Mouse (Mus musculus) CH12.LX (cell line): ENCODE results near the gene 4932415D10Rik. TPM values are rescaled to one million over a fixed set of nuclear protein-coding genes. Genes with fewer than 3 reads are reported as not detected.

Source experiments
- DNase-seq: peaks from one replicate; pipeline ENCODE4 v3.0.0-alpha.2; 2013; ENCODE audit errors: extremely low read depth
- H3K27ac ChIP-seq: 2 replicates; pipeline ENCODE4 v1.5.1; 2012; ENCODE audit warnings: low read depth, mild to moderate bottlenecking, control low read depth, moderate library complexity; ENCODE audit not compliant: insufficient read depth
- H3K27me3 ChIP-seq: replicated peaks from 2 replicates; pipeline ENCODE3; 2012; ENCODE audit warnings: inconsistent platforms
- H3K36me3 ChIP-seq, 2 experiments: replicated peaks in 1 of 2; 2 replicates each; pipeline versions ENCODE3 to v1.6.1; 2012; ENCODE audit warnings: inconsistent platforms in 1 of 2, low read length in 1 of 2, mild to moderate bottlenecking in 1 of 2, mixed read lengths in 1 of 2, moderate library complexity in 1 of 2; ENCODE audit not compliant: control insufficient read depth in 1 of 2, insufficient read depth in 1 of 2
- H3K4me1 ChIP-seq, 2 experiments: 2 replicates each; pipeline ENCODE4 v1.6.1; 2012; ENCODE audit warnings: inconsistent platforms in 1 of 2, moderate library complexity in 1 of 2; ENCODE audit not compliant: insufficient read depth in 2 of 2, control insufficient read depth in 1 of 2
- H3K4me2 ChIP-seq: 2 replicates; pipeline ENCODE4 v1.6.1; 2012; ENCODE audit warnings: low read depth, mild to moderate bottlenecking, control low read depth; ENCODE audit not compliant: poor library complexity, insufficient read depth, severe bottlenecking
- H3K4me3 ChIP-seq, 3 experiments: fragments of 150-350 bp in 1 of 3; sonication (generic) in 1 of 3; replicated peaks in 1 of 3; 2 replicates each; pipeline versions ENCODE3 to v1.5.1; 2011 to 2012; ENCODE audit warnings: low read depth in 2 of 3, low read length in 2 of 3, mild to moderate bottlenecking in 2 of 3, moderate library complexity in 2 of 3, control low read depth in 1 of 3, improper control_type of control experiment in 1 of 3, inconsistent platforms in 1 of 3, mixed read lengths in 1 of 3; ENCODE audit not compliant: poor library complexity in 1 of 3
- H3K79me2 ChIP-seq: replicated peaks from 2 replicates; pipeline ENCODE4 v1.6.1; 2012; ENCODE audit warnings: mild to moderate bottlenecking, moderate library complexity; ENCODE audit not compliant: control insufficient read depth, poor library complexity, insufficient read depth, severe bottlenecking; ENCODE audit errors: extremely low read depth
- H3K9ac ChIP-seq: 2 replicates; pipeline ENCODE4 v1.6.1; 2012; ENCODE audit warnings: low read depth, mild to moderate bottlenecking, control low read depth, moderate library complexity; ENCODE audit not compliant: insufficient read depth
- H3K9me3 ChIP-seq: replicated peaks from 2 replicates; pipeline ENCODE3; 2012; ENCODE audit warnings: low read length, inconsistent platforms, mixed read lengths
- CHD2 ChIP-seq: IDR thresholded peaks from 2 replicates; pipeline ENCODE4 v1.6.1; 2011; ENCODE audit warnings: low read length, improper control_type of control experiment
- E2F4 ChIP-seq: IDR thresholded peaks from 2 replicates; pipeline ENCODE4 v1.6.1; 2011; ENCODE audit warnings: low read depth, low read length, improper control_type of control experiment; ENCODE audit not compliant: insufficient replicate concordance
- ELF1 ChIP-seq: IDR thresholded peaks from 2 replicates; pipeline ENCODE4 v1.6.1; 2014; ENCODE audit warnings: low read depth, mild to moderate bottlenecking, inconsistent platforms, low read length, improper control_type of control experiment
- EP300 ChIP-seq: IDR thresholded peaks from 2 replicates; pipeline ENCODE4 v1.6.1; 2011; ENCODE audit warnings: low read length, improper control_type of control experiment
- GABPA ChIP-seq: IDR thresholded peaks from 2 replicates; pipeline ENCODE4 v1.6.1; 2012; ENCODE audit warnings: low read depth, low read length, improper control_type of control experiment, inconsistent platforms; ENCODE audit not compliant: insufficient replicate concordance
- IRF4 ChIP-seq: IDR thresholded peaks from 2 replicates; pipeline ENCODE4 v1.6.1; 2014; ENCODE audit warnings: low read depth, mild to moderate bottlenecking, inconsistent platforms, low read length, improper control_type of control experiment
- JUND ChIP-seq: conservative IDR thresholded peaks from 2 replicates; pipeline ENCODE4 v1.6.1; 2011; ENCODE audit warnings: low read depth, low read length, improper control_type of control experiment
- MAFK ChIP-seq: IDR thresholded peaks from 2 replicates; pipeline ENCODE4 v1.6.1; 2011; ENCODE audit warnings: low read length, improper control_type of control experiment; ENCODE audit not compliant: insufficient replicate concordance
- MAX ChIP-seq: IDR thresholded peaks from 2 replicates; pipeline ENCODE4 v1.6.1; 2011; ENCODE audit warnings: low read length, improper control_type of control experiment
- MEF2A ChIP-seq: IDR thresholded peaks from 2 replicates; pipeline ENCODE4 v1.6.1; 2014; ENCODE audit warnings: low read depth, mild to moderate bottlenecking, inconsistent platforms, low read length, improper control_type of control experiment, borderline replicate concordance
- POLR2A ChIP-seq: IDR thresholded peaks from 2 replicates; pipeline ENCODE4 v1.6.1; 2011; ENCODE audit warnings: low read depth, mild to moderate bottlenecking, improper control_type of control experiment, low read length
- POLR2AphosphoS2 ChIP-seq: IDR thresholded peaks from 2 replicates; pipeline ENCODE4 v1.6.1; 2011; ENCODE audit warnings: low read depth, low read length, improper control_type of control experiment
- RAD21 ChIP-seq: IDR thresholded peaks from 2 replicates; pipeline ENCODE4 v1.6.1; 2011; ENCODE audit warnings: low read depth, mild to moderate bottlenecking, low read length, improper control_type of control experiment, moderate library complexity
- SMC3 ChIP-seq: IDR thresholded peaks from 2 replicates; pipeline ENCODE4 v1.6.1; 2011; ENCODE audit warnings: low read depth, low read length, improper control_type of control experiment
- USF2 ChIP-seq: conservative IDR thresholded peaks from 2 replicates; pipeline ENCODE4 v1.6.1; 2011; ENCODE audit warnings: low read depth, low read length, improper control_type of control experiment
- ZNF384 ChIP-seq: IDR thresholded peaks from 2 replicates; pipeline ENCODE4 v1.6.1; 2012; ENCODE audit warnings: low read depth, low read length, improper control_type of control experiment, inconsistent platforms
- dilution Hi-C: fragments of 300-500 bp; cut with MboI; formaldehyde crosslinking; loops from 2 replicates; pipeline ENCODE4 v1.14.3; 2020; ENCODE audit warnings: low sequenced_read_pairs; ENCODE audit not compliant: extremely low pct_unique_long_range_greater_than_20kb, extremely low pct_ligation_motif_present
- in situ Hi-C: fragments of 300-500 bp; cut with MboI; formaldehyde crosslinking; loops from 3 replicates; pipeline ENCODE4 v1.14.3; 2019; ENCODE audit warnings: low sequenced_read_pairs, low pct_ligation_motif_present, low pct_unique_long_range_greater_than_20kb, mixed read lengths
- polyA plus RNA-seq: library from polyadenylated mRNA; unstranded; fragments of >175 nt; gene quantifications from 2 replicates; pipeline ENCODE4 v1.2.1, GENCODE M21; 2012; ENCODE audit warnings: low read depth; ENCODE audit not compliant: insufficient read length
- total RNA-seq, 2 experiments: library from RNA; depleted of rRNA; stranded (reverse); fragments of 300-350 nt in 1 of 2; fragments of >200 nt in 1 of 2; gene quantifications; 2 replicates each; pipeline ENCODE4 v1.2.3; 2012 to 2014

4932415D10Rik gene
- total and polyA plus RNA-seq, 3 experiments = under 0.01 TPM; not detected in 2

GRCm38 (mm10) chr10:82257331-82257730 lies 59.1 kb downstream of the 4932415D10Rik start:
- Histone ChIP-seq H3K27me3 (no peaks in the 10 kb centered on the region), H3K4me3 (no peak overlapping the region), H3K79me2 (no peaks in the 10 kb centered on the region), H3K4me1 (no peaks in the 10 kb centered on the region), H3K9me3 (no peaks in the 10 kb centered on the region), H3K36me3 (no peaks in the 10 kb centered on the region), H3K4me2 (no peak overlapping the region), H3K9ac (no peak overlapping the region), H3K27ac (no peak overlapping the region)
- TF ChIP-seq POLR2AphosphoS2 (no peak), POLR2A (no peak), E2F4 (no peak), CHD2 (no peak), MAFK (no peak), MEF2A (no peak)
- in situ Hi-C loops (no loop called here), dilution Hi-C loops (no loop called here)
- DNase-seq = no peak

DNA sequence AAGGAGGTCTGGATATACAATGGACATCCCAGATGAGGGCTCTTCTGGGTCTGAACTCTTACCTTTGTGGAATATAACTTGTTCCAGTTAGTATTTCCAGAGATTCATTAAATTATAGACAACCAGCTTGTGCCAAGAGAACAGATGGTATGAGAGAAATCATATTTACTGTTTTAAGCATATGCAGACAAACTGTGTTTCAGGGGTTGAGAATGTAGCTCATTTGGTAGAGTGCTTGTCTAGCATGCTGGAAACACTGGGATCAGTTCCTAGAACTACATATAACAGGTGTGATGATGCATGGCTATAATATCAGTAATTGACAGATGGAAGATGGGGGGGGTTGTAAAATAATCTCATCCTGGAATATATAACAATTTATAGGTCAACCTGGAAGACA lies 71.4 kb downstream of the 4932415D10Rik start:
- TF ChIP-seq SMC3 = no peak
- no peak for TF ChIP-seq JUND
- TF ChIP-seq RAD21 = no peak
- no peak for TF ChIP-seq IRF4
- TF ChIP-seq EP300 = no peak
- no peak for TF ChIP-seq USF2
- no peak for TF ChIP-seq ZNF384
- no peak for TF ChIP-seq GABPA
- TF ChIP-seq ELF1 = no peak
- TF ChIP-seq, all 38 proteins: peak for 0
- no peak overlapping the region for H3K9ac ChIP-seq
- H3K4me3 ChIP-seq = no peak overlapping the region
- in situ Hi-C loops (no loop called here), dilution Hi-C loops (no loop called here)
- peaks cover 3 to 8% of the 10 kb centered on the region in 2 experiments; a peak in 3 of 4 replicates for H3K4me1 ChIP-seq
- no peak overlapping the region for H3K4me2 ChIP-seq
- H3K36me3 ChIP-seq = no peaks in the 10 kb centered on the region
- no peak for DNase-seq
- peaks cover 7% of the 10 kb centered on the region for H3K79me2 ChIP-seq
- peaks cover 11% of the 10 kb centered on the region for H3K27me3 ChIP-seq
- H3K27ac ChIP-seq = no peak overlapping the region
- H3K9me3 ChIP-seq = no peaks in the 10 kb centered on the region

GRCm38 (mm10) chr10:82241401-82241788 lies 75.0 kb downstream of the 4932415D10Rik start:
- H3K36me3 ChIP-seq = peaks cover 2 to 10% of the 10 kb centered on the region in 2 experiments
- peak overlapping the region in 1 of 3 experiments; percentile 86 for H3K4me3 ChIP-seq
- no peak overlapping the region for H3K9ac ChIP-seq
- no peak overlapping the region for H3K27ac ChIP-seq
- H3K79me2 ChIP-seq = peaks cover 31% of the 10 kb centered on the region
- in situ Hi-C loops (no loop called here), dilution Hi-C loops (no loop called here)
- peaks cover 4% of the 10 kb centered on the region for H3K27me3 ChIP-seq
- peaks cover 6 to 25% of the 10 kb centered on the region in 2 experiments; a peak in 3 of 4 replicates for H3K4me1 ChIP-seq
- TF ChIP-seq ELF1 = no peak
- TF ChIP-seq MAFK = no peak
- 0 out of 2 replicates have a peak, but pooled peaks have one; percentile 3 for TF ChIP-seq MAX
- no peak for DNase-seq
- H3K4me2 ChIP-seq = peak overlapping the region; percentile 26; the same call in 1 of the 2 replicates
- peaks cover 4% of the 10 kb centered on the region for H3K9me3 ChIP-seq
